Mouse (Mus musculus): ENCODE results near the gene Kank2.
"Not testable (repeated sequence)": the region's sequence is repeated elsewhere in the genome, so short reads cannot be mapped to it uniquely, and the experiment has no call there.

Kank2 gene

DNA sequence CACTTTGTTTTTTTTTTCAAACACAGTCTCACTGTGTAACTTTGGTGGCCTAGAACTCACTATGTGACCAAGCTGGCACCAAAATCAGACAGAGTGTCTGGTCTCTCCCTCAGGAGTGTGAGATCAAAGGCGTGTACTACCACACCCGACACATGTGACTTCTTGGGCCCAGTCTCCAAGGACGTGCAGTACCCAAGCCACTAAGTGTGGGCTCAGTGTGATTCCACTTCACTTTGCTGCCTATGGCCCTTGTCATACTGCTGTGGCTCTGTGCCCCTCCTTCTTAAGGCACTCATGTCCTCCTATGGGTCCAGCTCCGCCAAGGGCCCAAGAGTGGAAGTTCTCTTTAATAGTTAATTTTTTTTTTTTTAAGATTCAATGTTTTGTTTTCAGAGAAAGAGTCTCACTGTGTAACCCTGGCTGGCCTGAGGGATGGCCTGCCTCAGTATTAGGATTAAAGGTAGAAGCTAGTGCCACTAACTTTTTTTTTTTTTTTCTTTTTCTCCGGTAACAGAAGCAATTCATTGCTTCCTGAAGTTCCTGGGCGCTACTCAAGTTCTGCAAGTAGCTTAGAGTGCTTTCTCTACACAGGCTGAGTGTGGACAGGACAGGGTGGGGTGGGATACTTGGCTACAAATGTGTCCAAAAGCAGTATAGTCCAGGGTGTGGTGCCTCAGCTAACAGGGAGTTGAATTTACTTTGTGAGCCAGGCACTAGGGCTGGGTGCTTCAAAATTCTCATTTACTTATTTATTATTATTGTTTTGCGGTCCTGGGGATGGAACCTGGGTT is 13.8 kb downstream of the Kank2 start:
- no peak for DNase-seq (ENCODE audit: extremely low spot score)

DNA sequence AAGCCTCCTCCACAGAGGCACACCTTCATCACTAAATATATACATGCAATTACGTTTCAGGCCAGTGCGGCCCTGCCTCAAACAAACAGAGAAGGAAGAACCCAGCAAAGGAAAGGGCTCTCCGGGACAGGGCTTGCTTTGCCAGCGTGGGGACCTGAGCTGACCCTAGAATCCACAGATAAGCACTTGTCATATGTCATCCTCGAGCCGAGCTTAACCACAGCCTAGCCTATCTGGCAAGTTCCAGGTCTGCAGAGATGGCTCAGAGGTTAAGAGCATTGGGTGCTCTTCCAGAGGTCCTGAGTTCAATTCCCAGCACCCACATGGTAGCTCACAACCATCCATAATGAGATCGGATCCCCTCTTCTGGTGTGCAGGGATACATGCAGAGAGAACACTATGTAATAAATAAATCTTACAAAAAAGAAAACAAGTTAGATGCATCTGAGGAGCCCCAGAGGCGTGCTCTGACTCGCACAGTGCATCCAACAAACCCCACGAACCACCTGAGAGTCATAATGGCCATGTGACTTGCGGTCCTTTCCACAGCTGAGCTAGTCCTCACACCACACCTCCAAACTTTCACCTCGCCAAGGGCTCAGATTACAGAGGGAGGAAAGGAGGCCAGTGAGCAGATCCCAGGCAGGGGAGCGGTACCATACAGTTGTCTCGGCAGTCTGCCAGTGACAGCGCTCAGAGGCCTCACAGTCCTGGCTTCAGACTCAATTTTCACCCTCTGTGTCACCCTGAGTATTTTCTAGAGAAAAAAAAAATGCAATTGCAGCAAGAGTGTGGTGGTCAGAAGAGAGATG is 16.7 kb downstream of the Kank2 start:
- DNase-seq (ENCODE audit: extremely low spot score): no peak

DNA sequence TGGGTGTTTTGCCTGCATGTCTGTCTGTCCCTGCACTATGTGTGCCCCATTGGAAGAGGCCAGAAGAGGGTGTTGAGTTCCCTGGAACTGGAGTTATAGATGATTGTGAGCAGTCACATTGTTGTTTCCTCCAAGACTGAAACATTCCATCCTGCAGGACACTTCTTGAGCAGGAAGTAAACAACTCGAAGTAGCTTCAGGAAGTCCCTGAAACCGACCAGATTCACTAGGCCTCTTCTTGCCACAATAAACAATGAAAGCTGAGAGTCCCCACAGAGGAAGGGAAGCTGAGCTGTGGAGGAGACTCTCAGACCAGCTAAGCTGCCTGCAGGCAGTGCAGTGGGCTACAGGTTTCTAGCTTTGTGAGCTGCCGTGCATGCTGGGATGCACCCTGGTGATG is 20.8 kb downstream of the Kank2 start:
- DNase-seq (ENCODE audit: extremely low spot score): no peak

DNA sequence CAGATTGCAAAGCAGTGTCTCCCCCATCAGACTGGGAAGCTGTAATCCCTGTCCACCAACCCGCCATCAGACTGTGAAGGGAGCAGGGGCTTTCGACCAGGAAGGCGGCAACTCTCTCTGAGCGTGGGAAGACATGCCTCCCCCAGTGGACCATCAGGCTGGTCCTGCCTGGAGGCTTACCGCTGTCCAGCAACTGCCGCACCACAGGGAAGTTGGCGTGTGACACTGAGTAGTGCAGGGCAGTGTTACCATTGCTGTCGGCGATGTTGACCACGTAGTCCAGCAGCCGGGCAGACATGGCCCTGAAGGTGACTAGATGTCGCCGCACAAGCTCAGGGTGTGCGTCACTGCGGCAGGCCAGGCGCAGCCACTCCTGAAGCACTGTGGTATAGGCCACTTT is 24.2 kb downstream of the Kank2 start:
- no peak for DNase-seq (ENCODE audit: extremely low spot score)

DNA sequence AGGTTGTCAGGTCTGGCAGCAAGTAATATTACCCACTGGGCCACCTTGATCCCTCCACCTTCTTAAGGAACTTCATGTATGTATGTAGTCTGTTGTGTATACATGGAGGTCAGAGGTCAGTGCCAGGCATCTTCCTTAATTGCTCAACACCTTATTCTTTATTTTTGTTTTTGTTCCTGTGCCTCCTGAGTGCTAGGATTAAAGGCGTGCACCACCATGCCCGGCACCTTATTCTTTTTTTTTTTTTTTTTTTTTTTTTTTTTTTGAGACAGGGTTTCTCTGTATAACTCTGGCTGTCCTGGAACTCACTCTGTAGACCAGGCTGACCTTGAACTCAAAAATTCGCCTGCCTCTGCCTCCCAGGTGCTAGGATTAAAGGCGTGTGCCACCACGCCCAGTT is 25.1 kb downstream of the Kank2 start:
- DNase-seq (ENCODE audit: extremely low spot score): not testable (repeated sequence)

GRCm38 (mm10) chr9:21769558-21770183 is 28.9 kb downstream of the Kank2 start:
- no peak for DNase-seq (ENCODE audit: extremely low spot score)

- no peak for DNase-seq (ENCODE audit: extremely low spot score)
Observed at GRCm38 (mm10) chr9:21768511-21769411, 29.8 kb downstream of the Kank2 start.

GRCm38 (mm10) chr9:21767896-21768295 is 30.6 kb downstream of the Kank2 start:
- DNase-seq (ENCODE audit: extremely low spot score): no peak

GRCm38 (mm10) chr9:21764084-21764999 is 34.2 kb downstream of the Kank2 start:
- DNase-seq (ENCODE audit: extremely low spot score): no peak

DNA sequence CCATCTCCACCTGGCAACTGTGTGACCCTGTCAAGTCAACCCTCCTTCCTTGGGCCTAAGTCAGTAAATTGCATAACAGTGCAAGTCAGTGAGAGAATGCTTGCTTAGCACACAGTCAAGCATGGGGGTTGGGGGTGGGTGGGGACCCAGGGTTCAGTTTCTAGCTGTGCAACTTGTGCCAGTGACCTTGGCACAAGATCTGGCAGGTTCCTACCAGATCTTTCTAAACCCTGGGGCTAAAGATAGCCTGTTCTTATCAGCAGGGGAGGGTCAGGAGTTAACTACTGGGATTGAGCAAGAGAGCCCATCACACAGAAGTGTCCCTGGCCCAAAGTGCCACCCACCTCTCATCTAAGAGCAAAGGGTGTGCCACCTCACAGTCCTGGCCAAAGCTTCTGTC is 36.4 kb downstream of the Kank2 start:
- no peak for DNase-seq (ENCODE audit: extremely low spot score)

GRCm38 (mm10) chr9:21760155-21761088 is 38.1 kb downstream of the Kank2 start, which contains the start of gene Spc24:
Gene Spc24, minus strand, starts transcription at chr9:21760303.
- peak; percentile 98 for DNase-seq (ENCODE audit: extremely low spot score)

DNA sequence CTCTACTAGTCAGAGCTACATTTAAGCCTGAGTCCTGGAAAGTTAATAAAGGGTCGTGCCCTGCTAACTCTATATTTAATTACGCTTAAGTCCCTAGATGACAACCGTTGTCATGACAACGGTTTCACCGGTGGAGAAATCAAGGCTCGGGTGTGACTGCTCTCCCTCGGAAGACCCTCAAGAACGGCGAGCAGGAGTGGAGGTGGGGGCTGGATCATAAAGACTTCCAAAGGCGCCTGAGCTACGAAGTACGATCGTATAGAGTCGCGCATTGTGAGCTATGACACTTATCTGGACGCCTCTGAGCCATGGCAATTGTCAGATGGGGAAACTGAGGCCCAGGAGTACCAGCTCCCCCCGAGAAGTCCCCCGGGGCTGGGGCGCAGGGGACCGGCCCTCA is 38.8 kb downstream of the Kank2 start:
- no peak for DNase-seq (ENCODE audit: extremely low spot score)

GRCm38 (mm10) chr9:21758576-21759529 is 39.7 kb downstream of the Kank2 start:
- peak; percentile 25 for DNase-seq (ENCODE audit: extremely low spot score)

DNA sequence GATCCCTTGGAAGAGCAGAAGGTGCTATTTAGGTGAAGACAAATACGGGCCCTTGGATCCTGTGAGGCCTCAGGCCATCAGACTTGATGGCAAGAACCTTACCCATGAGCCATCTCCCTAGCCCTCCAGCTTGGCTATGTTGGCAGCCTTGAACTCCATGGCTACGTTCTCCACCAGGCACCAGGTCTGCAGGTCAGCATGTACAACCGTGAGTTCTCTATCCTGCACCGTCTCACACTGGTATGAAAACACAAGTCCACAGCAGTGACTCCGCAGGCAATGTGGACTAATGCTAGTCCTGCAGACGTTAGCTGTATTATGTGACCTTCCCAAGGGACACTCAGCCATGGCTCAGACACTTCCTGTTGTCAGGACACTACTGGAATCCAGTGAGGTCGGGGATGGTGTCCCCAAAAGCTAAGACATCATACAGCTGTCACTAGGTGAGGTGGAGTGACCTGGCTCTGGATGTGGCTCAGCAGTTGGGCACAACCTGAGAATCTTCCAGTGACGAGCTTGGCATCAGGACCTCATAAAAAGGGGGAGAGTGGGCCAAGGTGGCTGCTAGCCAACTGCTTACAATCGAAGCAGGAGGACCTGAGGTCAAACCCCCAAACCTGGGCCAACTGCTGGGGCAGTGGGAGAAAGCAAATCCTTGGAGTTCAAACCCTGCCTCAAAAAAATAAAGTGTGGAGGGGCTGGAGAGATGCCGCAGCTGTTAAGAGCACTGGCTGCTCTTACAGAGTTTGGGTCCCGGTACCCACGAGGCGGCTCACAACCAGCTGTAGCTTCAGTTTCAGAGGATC is 43.8 kb downstream of the Kank2 start:
- no peak for DNase-seq (ENCODE audit: extremely low spot score)

DNA sequence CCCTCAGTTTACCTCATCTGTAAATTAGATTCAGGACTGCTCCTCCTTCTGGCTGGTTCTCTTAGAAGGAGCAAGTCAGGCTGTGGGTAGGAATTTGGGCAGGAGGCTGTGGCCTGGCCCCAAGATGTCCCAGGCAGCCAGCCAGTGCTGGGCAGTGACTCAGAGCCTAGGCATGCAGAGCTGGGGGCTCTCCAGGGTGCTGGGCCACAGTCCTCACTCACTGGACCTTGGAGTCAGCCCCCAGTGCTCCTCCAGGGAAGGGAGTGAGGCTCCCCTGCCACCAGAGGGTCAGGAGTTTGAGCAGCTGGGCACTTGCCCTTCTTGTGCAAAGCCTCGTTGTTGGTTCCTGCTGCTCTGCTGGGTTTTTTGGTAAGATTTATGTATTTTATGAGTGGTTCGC is 44.5 kb downstream of the Kank2 start:
- no peak for DNase-seq (ENCODE audit: extremely low spot score)

DNA sequence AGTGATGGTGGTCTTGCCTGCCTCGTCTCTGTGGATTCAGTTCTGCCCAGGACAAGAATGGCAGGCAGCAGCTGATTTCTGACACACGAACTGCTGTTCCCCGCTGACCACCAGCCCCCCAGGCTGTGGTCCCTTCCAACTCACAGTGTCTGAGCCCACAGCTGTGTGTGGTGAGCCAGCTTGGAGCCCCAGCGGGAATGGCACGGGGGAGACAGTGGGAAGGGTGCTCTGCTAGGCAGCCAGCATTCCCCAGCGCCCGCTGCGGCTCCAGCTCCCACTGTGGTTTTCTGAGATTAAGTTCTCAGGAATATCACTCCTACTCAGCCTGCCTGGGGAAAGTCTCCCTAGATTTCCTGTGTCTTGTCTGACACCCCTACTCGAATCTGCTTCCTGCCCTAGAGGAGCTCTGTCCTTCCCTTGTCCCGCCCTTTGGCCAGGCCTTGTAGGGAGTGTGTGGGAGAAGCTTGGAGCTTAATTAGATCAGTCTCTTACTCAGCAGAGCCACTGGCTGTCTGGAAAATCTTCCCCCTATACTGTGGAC is 46.2 kb downstream of the Kank2 start:
- DNase-seq (ENCODE audit: extremely low spot score): no peak

DNA sequence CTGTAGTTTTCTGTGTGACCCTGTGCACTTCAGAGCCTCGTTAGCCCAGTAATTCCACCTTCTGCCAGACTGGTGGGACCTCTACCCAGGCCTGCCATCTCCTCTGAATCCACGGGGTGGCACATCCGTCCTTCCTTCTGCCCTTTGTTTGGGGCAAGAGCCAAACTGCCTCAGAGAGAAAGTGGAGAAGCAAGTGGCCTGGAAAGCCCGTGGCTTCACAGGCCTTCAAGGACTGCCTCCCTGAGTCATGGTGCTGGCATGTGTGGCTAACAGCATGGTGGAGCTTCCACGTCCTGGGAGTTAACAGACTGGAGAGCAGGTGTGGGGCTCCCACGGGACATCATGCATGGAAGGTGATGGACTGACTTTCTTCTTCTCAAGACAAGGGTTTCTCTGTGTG is 47.2 kb downstream of the Kank2 start:
- DNase-seq (ENCODE audit: extremely low spot score): no peak
